In genomic region chr11:79503845-79504244, GRCm38 (mm10) we compare ENCODE assay signal across 9 mouse cellular contexts. TPM values are rescaled to one million over a fixed set of nuclear protein-coding genes. Genes with fewer than 3 reads are reported as not detected.
DNase-seq lines count a peak whose midpoint lies in the region; ATAC-seq and TF ChIP-seq lines count a peak whose summit lies in the region.
"Had no signal": no experiment of that assay in that cellular context is flagged by ENCODE, and none has a peak within 500 bp of the region (broad histone marks: within the 10 kb centered on the region; RNA-seq: fewer than 3 reads in every experiment).

Gene Omg, minus strand, starts transcription at chr11:79504084.

- H3K36me3 ChIP-seq in forebrain, embryonic 13.5 days (ENCODE audit: poor library complexity, severe bottlenecking) = no peaks in the 10 kb centered on the region
- no peaks in the 10 kb centered on the region for H3K36me3 ChIP-seq in forebrain, embryonic 10.5 days (replicated peaks)
- no peaks in the 10 kb centered on the region for H3K36me3 ChIP-seq in midbrain, embryonic 12.5 days
- no peaks in the 10 kb centered on the region for H3K36me3 ChIP-seq in intestine, embryonic 15.5 days
- no peaks in the 10 kb centered on the region for H3K36me3 ChIP-seq in liver, embryonic 11.5 days (ENCODE audit: control insufficient read depth, insufficient read depth, low read length)
- H3K36me3 ChIP-seq in heart, embryonic 10.5 days = no peaks in the 10 kb centered on the region

- peak within 1 kb of the TSS; percentile 57 for H3K27ac ChIP-seq in forebrain, embryonic 13.5 days
- H3K27ac ChIP-seq in forebrain, embryonic 10.5 days = no peak within 1 kb of the TSS
- H3K27ac ChIP-seq in layer of hippocampus, adult 2 months = peak within 1 kb of the TSS; percentile 97
- peak within 1 kb of the TSS; percentile 66; the same call in 1 of the 2 replicates for H3K27ac ChIP-seq in midbrain, embryonic 12.5 days (replicated peaks)
- no peak within 1 kb of the TSS for H3K27ac ChIP-seq in intestine, embryonic 15.5 days
- H3K27ac ChIP-seq in liver, embryonic 11.5 days (ENCODE audit: low read depth, low read length) = no peak within 1 kb of the TSS
- no peak within 1 kb of the TSS for H3K27ac ChIP-seq in heart, embryonic 10.5 days

- ATAC-seq in forebrain, embryonic 13.5 days = peak; percentile 72
- no peak for ATAC-seq in midbrain, embryonic 12.5 days (ENCODE audit: low FRiP score, low read depth)
- ATAC-seq in intestine, embryonic 15.5 days = no peak
- ATAC-seq in liver, embryonic 11.5 days (replicated peaks; ENCODE audit: low FRiP score) = no peak

- H3K9ac ChIP-seq in forebrain, embryonic 13.5 days = no peak within 1 kb of the TSS
- no peak within 1 kb of the TSS for H3K9ac ChIP-seq in midbrain, embryonic 12.5 days (replicated peaks)
- H3K9ac ChIP-seq in intestine, embryonic 15.5 days = no peak within 1 kb of the TSS
- no peak within 1 kb of the TSS for H3K9ac ChIP-seq in liver, embryonic 11.5 days (ENCODE audit: low read depth, low read length)

- WGBS in forebrain, embryonic 13.5 days = 19% methylated on average over 8 of the region's 8 CpGs
- WGBS in forebrain, embryonic 10.5 days = 46% methylated on average over 8 of the region's 8 CpGs
- WGBS in midbrain, embryonic 12.5 days = 25% methylated on average over 8 of the region's 8 CpGs
- WGBS in intestine, embryonic 15.5 days = 55% methylated on average over 8 of the region's 8 CpGs
- 66% methylated on average over 8 of the region's 8 CpGs for WGBS in liver, embryonic 11.5 days
- 63% methylated on average over 8 of the region's 8 CpGs for WGBS in heart, embryonic 10.5 days

- H3K27me3 ChIP-seq in forebrain, embryonic 13.5 days = no peaks in the 10 kb centered on the region
- no peaks in the 10 kb centered on the region for H3K27me3 ChIP-seq in forebrain, embryonic 10.5 days (ENCODE audit: poor library complexity, severe bottlenecking)
- no peaks in the 10 kb centered on the region for H3K27me3 ChIP-seq in midbrain, embryonic 12.5 days
- no peaks in the 10 kb centered on the region for H3K27me3 ChIP-seq in intestine, embryonic 15.5 days (replicated peaks)
- no peaks in the 10 kb centered on the region for H3K27me3 ChIP-seq in liver, embryonic 11.5 days (replicated peaks; ENCODE audit: control insufficient read depth, insufficient read depth, low read length)
- H3K27me3 ChIP-seq in heart, embryonic 10.5 days (ENCODE audit: insufficient read depth, poor library complexity, severe bottlenecking) = no peaks in the 10 kb centered on the region

- H3K4me2 ChIP-seq in forebrain, embryonic 13.5 days = peak within 1 kb of the TSS; percentile 33; the same call in 1 of the 2 replicates
- peak within 1 kb of the TSS; percentile 29 for H3K4me2 ChIP-seq in midbrain, embryonic 12.5 days (replicated peaks)
- H3K4me2 ChIP-seq in intestine, embryonic 15.5 days (replicated peaks) = no peak within 1 kb of the TSS
- H3K4me2 ChIP-seq in liver, embryonic 11.5 days = no peak within 1 kb of the TSS

- H3K9me3 ChIP-seq in forebrain, embryonic 13.5 days (replicated peaks) = no peaks in the 10 kb centered on the region
- no peaks in the 10 kb centered on the region for H3K9me3 ChIP-seq in forebrain, embryonic 10.5 days
- H3K9me3 ChIP-seq in midbrain, embryonic 12.5 days = no peaks in the 10 kb centered on the region
- no peaks in the 10 kb centered on the region for H3K9me3 ChIP-seq in intestine, embryonic 15.5 days
- no peaks in the 10 kb centered on the region for H3K9me3 ChIP-seq in liver, embryonic 11.5 days (ENCODE audit: control insufficient read depth, low read length)
- no peaks in the 10 kb centered on the region for H3K9me3 ChIP-seq in heart, embryonic 10.5 days

- H3K4me3 ChIP-seq in forebrain, embryonic 13.5 days = no peak within 1 kb of the TSS
- H3K4me3 ChIP-seq in forebrain, embryonic 10.5 days = no peak within 1 kb of the TSS
- H3K4me3 ChIP-seq in layer of hippocampus, adult 2 months = peak within 1 kb of the TSS; percentile 58
- no peak within 1 kb of the TSS for H3K4me3 ChIP-seq in midbrain, embryonic 12.5 days
- H3K4me3 ChIP-seq in intestine, embryonic 15.5 days (replicated peaks) = no peak within 1 kb of the TSS
- H3K4me3 ChIP-seq in liver, embryonic 11.5 days (ENCODE audit: low read depth, low read length) = no peak within 1 kb of the TSS
- no peak within 1 kb of the TSS for H3K4me3 ChIP-seq in heart, embryonic 10.5 days

- no peak for DNase-seq in forebrain, embryonic 10.5 days (ENCODE audit: extremely low spot score, low spot score)
- peak; percentile 60 to 84 for DNase-seq in layer of hippocampus, adult 2 months (ENCODE audit: low spot score in 2 of 2)
- DNase-seq in ovary, postnatal 10 days (ENCODE audit: low spot score) = no peak
- no peak for DNase-seq in liver, embryonic 11.5 days (ENCODE audit: low spot score)
- no peak for DNase-seq in heart, embryonic 10.5 days (ENCODE audit: low spot score)
- DNase-seq: lung, postnatal 14 days had no signal

- H3K4me1 ChIP-seq in forebrain, embryonic 13.5 days = peaks cover 29% of the 10 kb centered on the region
- peaks cover 15% of the 10 kb centered on the region for H3K4me1 ChIP-seq in forebrain, embryonic 10.5 days
- peaks cover 18% of the 10 kb centered on the region for H3K4me1 ChIP-seq in midbrain, embryonic 12.5 days
- no peaks in the 10 kb centered on the region for H3K4me1 ChIP-seq in intestine, embryonic 15.5 days (replicated peaks)
- H3K4me1 ChIP-seq in liver, embryonic 11.5 days (replicated peaks; ENCODE audit: control insufficient read depth, insufficient read depth, low read length) = peaks cover 3% of the 10 kb centered on the region; the same call in 1 of the 2 replicates
- H3K4me1 ChIP-seq in heart, embryonic 10.5 days = no peaks in the 10 kb centered on the region

- TF ChIP-seq CTCF in layer of hippocampus, adult 2 months (conservative IDR thresholded peaks at IDR 0.05) = no peak

RNA-seq across cellular contexts. Expression of gene Omg, which starts in this region (rescaled TPM):
- polyA plus RNA-seq in forebrain, embryonic 13.5 days (2015; fragmentation: Nextera tagmentation; extraction: Ambion mirVana) = 1.1 and 1.5 TPM in 2 replicates
- polyA plus RNA-seq in forebrain, embryonic 10.5 days (2016; fragmentation: Nextera tagmentation; extraction: Ambion mirVana) = 0.24 and 0.37 TPM in 2 replicates
- total RNA-seq in layer of hippocampus, adult 2 months (2021) = 10 to 100 TPM; 86.0 to 89.5 TPM
- 1.7 and 2.1 TPM in 2 replicates for polyA plus RNA-seq in midbrain, embryonic 12.5 days (2016; fragmentation: Nextera tagmentation; extraction: Ambion mirVana)
- polyA plus RNA-seq in intestine, embryonic 15.5 days (2015; fragmentation: Nextera tagmentation; extraction: Ambion mirVana) = 0.19 and 0.34 TPM in 2 replicates
- 0.12 and 0.42 TPM in 2 replicates for polyA plus RNA-seq in liver, embryonic 11.5 days (2014; fragmentation: Nextera tagmentation; extraction: Ambion mirVana)
- 0.12 and 0.16 TPM in 2 replicates for polyA plus RNA-seq in heart, embryonic 10.5 days (2016; fragmentation: Nextera tagmentation; extraction: Ambion mirVana)

Comparison
In these comparisons a context has a peak if more than half of its experiments do, and no peak if none do; other contexts are left out.
1. H3K27ac ChIP-seq: peak in forebrain, embryonic 13.5 days (single experiment), layer of hippocampus, adult 2 months (single experiment) and midbrain, embryonic 12.5 days (single experiment); none in forebrain, embryonic 10.5 days (single experiment), intestine, embryonic 15.5 days (single experiment), liver, embryonic 11.5 days (single experiment) and heart, embryonic 10.5 days (single experiment).
2. H3K4me2 ChIP-seq: peak in forebrain, embryonic 13.5 days (single experiment) and midbrain, embryonic 12.5 days (single experiment); none in intestine, embryonic 15.5 days (single experiment) and liver, embryonic 11.5 days (single experiment).
3. DNase-seq: peak in layer of hippocampus, adult 2 months (2 of 2); none in forebrain, embryonic 10.5 days (single experiment), ovary, postnatal 10 days (single experiment), liver, embryonic 11.5 days (single experiment) and heart, embryonic 10.5 days (single experiment).